Mouse (Mus musculus) Patski (cell line): ENCODE results near the gene Skp1a. TPM values are rescaled to one million over a fixed set of nuclear protein-coding genes. Genes with fewer than 3 reads are reported as not detected.
A peak's percentile ranks its signal among the peaks of the same experiment; 100 is the strongest.

Source experiments
- ATAC-seq: fragments of 100-300 bp; one replicate; pipeline ENCODE4 v1.8.0; 2021
- CTCF ChIA-PET: fragments of 350-600 bp; sonication (Branson Sonifier 250); formaldehyde crosslinking; loops from one replicate; lab custom pipeline; 2022; ENCODE audit warnings: inconsistent platforms; lab: Charles Lee
- POLR2A ChIA-PET: fragments of 350-600 bp; sonication (Branson Sonifier 250); formaldehyde crosslinking; loops from one replicate; lab custom pipeline; 2022; ENCODE audit warnings: antibody characterized with exemption, inconsistent platforms; lab: Charles Lee
- DNase-seq: peaks from one replicate; pipeline ENCODE4 v3.0.0-alpha.2; 2011; ENCODE audit warnings: low read depth, low spot score
- H3K27me3 ChIP-seq: fragments of 371-371 bp; one replicate; pipeline ENCODE4 v1.5.1; 2021
- CTCF ChIP-seq: fragments of 100-300 bp; IDR thresholded peaks from one replicate; pipeline ENCODE4 v1.5.1; 2021
- in situ Hi-C: fragments of 300-500 bp; cut with MboI; formaldehyde crosslinking; loops from 3 replicates; pipeline ENCODE4 v1.11.1; 2018; ENCODE audit warnings: low pct_unique_long_range_greater_than_20kb, mixed read lengths
- polyA plus RNA-seq: library from polyadenylated mRNA; unstranded; gene quantifications from one replicate; pipeline ENCODE4 v1.2.3, GENCODE M21; 2021

The Skp1a gene
- polyA plus RNA-seq, 1 experiment from 2014 or later: 485 TPM

DNA sequence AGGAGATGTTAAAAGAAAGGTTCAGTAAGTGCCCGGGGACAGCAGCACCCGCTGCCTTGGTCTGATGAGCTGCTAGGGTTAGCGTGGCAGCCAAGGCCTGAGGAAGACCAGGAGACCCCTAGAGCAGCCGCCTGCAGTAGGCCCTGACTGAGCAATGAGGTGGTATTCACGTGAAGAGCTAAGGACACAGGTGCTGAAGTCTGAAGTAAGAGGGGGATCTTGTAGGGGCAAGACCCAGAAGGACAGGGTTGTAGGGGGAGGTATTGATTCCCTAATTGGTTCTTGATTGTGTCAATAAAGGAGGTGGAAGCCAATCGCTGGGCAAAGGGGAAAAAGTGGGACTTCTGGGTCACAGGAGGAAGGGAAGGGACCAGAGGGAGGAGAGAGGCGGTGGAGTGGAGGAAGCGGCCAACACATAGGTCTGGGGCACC, 45.2 kb downstream of the Skp1a start:
- ATAC-seq (no peak), DNase-seq (no peak)
- in situ Hi-C loops: no loop called here
- POLR2A ChIA-PET: no interaction called here
- peaks cover 2% of the 10 kb centered on the region for H3K27me3 ChIP-seq
- CTCF ChIA-PET: no interaction called here
- TF ChIP-seq CTCF: no peak

DNA sequence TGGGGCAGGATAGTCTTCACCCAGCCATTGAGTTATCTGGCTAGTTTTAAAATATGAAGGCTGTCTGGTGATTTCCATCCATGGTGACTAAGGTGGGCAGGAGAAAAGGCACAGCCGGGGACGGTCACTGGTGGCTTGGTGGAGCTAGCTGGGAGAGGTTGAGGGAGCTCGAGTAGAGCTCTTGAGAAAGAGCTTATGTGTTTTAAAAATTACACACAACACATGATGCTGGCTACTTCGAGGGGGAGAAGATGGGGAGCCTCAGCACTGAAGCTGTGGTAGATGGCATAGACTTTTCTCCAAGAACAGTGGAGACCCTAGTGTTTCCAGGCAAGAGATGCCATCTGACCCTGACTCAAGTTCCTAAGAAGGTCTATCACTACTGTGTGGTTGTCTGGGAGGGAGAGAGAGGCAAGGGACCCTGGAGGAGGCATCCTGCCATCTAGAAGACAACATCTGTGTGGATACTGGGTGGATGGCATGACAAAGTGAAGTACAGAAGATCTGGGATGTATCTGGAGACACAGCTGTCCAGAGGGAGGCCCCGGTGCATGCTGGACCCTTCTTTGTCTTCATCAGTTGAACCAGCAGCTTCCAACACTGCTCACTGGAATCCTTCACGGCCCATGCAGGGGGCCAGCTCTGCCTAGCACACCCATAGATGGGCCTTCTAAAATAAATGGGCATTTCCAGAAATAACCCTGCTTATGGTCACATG, 45.8 kb downstream of the Skp1a start:
- DNase-seq: no peak
- POLR2A ChIA-PET: interaction anchor here (0.6 kb wide), 1 partner anchor 55 kb away, joined by 3 read pairs; no protein-coding TSS in a partner anchor
- in situ Hi-C loops: no loop called here
- CTCF ChIA-PET: interaction anchor here (1.2 kb wide), 1 partner anchor 15 kb away, joined by 3 read pairs; no protein-coding TSS in a partner anchor
- TF ChIP-seq CTCF: no peak
- H3K27me3 ChIP-seq: peaks cover 3% of the 10 kb centered on the region
- no peak for ATAC-seq

DNA sequence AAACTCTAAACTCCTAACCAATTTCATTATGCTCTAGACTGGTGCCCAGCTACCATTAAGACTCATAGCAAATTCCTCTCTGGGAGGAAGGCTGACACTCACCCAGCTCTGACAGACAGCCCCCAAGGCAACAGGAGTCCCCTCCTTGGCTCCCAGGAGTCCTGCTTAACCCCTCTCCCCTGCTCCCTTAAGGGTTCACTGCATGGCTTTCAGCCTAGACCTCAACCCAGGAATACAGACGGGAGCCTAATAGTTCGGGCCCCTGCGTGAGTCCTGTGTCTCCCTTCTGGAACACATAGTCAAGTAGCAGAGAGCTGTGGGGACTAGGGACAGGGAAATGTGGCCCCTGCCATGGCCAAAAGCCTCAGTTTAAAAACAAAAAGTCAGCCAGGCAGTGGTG, 46.4 kb downstream of the Skp1a start:
- CTCF ChIA-PET: interaction anchor here (1.2 kb wide), 1 partner anchor 16 kb away, joined by 3 read pairs; no protein-coding TSS in a partner anchor
- in situ Hi-C loops: no loop called here
- POLR2A ChIA-PET: interaction anchor here (0.6 kb wide), 1 partner anchor 54 kb away, joined by 3 read pairs; no protein-coding TSS in a partner anchor
- peaks cover 3% of the 10 kb centered on the region for H3K27me3 ChIP-seq
- ATAC-seq (no peak), DNase-seq (no peak)
- no peak for TF ChIP-seq CTCF

DNA sequence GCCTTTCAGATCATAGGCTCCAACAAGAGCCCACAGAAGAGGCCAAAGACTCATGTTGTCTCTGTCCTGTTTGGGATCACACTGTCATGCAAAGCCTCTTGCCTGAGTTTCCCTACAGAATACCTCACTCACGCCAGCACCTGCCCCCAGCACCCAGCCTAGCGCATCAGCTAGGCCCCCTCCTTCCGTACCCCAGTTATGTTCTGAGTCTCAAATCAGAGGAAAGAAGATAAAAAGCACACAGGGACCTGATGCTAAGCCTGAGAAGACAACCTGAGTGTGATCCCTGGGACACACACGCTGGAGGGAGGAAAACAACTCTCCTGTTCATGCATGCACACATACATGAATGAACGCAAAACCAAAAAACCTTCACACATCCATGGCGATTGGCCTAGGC, 47.2 kb downstream of the Skp1a start:
- TF ChIP-seq CTCF: no peak
- ChIA-PET POLR2A (no interaction called here), CTCF (no interaction called here)
- no peak for DNase-seq
- in situ Hi-C loops: no loop called here
- ATAC-seq: no peak
- peaks cover 3% of the 10 kb centered on the region for H3K27me3 ChIP-seq

DNA sequence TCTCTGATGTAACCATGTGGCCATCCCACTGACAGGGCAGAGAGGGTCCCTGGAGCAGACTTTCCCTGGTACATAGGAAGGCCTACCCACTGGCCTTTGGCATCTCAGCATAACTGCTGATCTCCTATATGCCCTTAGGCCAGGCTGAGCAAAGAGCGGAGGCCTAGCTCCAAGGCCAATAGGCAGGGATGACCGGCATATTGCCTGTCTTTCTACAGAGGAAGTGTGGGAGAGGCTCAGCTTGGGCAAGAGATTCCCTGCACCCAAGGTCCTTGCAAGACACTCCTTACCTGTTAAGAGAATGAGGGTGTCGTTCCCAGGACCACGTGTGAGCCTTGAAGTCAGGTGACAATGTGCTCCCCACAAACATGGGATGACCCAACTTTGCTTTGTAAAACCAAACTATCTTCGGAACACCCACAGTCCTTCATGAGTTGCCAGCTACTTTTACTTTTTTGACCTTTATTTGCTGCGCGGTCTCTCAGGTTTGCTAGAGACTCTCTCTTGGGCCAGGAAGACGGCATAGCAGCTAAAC, 47.9 kb downstream of the Skp1a start:
- ATAC-seq (no peak), DNase-seq (no peak)
- ChIA-PET POLR2A (no interaction called here), CTCF (no interaction called here)
- in situ Hi-C loops: no loop called here
- H3K27me3 ChIP-seq: peaks cover 3% of the 10 kb centered on the region
- no peak for TF ChIP-seq CTCF

DNA sequence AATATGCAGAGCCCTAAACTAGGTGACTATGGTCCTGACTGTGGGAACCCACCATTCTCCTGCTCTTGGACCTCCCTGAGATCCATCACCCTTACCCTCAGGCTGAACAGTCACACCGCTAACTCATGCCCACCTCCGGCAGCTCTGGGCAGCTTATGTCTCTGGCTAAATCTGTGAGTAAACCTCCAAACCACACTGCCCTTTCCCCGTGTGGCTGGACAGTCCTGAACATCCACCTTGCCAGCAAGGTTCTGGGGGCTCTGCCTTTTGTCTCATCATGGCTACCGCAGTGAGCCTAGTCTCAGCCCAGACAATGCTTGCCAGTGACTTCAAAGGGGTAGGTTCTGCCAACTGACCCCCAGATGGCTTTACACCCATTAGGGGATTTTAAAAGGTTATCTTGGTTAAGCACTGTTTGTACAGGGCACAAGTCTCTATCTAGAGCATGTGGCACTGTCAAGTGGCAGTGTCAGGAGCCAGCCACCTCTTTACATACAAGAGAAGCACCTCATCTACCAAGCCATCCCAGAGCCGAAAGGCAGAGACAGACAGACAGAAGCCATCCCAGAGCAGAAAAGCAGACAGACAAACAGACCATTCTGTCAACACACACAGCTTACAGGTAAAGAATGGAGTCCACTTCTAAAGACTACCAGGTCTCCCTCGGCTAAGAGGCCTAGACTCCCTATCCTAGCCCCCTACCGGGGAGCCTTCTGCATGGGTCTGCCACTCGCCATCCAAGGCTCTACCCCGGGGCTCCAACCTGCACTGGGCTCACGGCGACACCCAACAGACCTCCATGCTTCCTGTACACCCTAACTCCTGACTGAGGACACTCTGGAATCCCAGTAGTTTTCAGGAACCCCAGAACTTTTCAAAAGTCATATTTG, 49.0 kb downstream of the Skp1a start:
- in situ Hi-C loops: no loop called here
- ATAC-seq (no peak), DNase-seq (no peak)
- ChIA-PET POLR2A (no interaction called here), CTCF (no interaction called here)
- TF ChIP-seq CTCF: no peak
- H3K27me3 ChIP-seq: peaks cover 3% of the 10 kb centered on the region

DNA sequence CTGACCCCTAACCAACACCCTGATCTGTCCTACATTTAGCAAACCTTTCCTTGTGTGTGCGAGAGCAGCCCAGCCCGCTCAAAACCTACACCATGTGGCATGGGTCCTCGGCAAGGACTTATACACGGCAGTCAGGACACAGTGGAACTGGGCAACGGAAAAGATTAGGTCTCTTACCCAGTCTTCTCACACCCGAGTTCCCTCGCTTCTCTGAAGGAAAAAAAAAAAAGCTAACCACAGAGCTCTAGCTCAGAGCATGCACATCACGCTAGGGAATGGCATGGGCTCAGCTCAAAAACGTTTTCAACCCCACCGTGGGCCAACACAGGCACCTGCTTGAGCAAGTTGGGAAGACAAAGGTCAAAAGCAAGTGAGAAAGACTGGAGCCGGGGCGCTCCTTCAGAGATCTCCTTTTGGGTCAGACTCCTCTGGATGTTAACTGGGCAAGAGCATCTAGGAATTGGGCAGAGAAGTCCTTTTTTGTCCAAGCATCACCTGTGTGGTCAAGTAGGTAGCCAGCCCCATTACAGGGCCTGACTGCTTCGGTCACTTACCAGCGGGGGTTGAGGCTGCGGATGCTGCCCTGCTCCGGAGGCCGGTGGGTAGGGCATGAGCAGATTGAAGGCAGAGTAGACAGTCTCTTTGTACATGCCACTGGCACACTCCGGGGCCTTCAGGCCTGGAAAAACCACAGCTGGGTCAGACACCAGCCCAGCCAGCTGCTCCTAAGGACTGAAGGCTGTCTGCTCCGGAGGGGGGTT, 50.0 kb downstream of the Skp1a start:
- ChIA-PET CTCF (no interaction called here), POLR2A (interaction anchor here (0.6 kb wide), 1 partner anchor 55 kb away, joined by 3 read pairs; no protein-coding TSS in a partner anchor)
- in situ Hi-C loops: no loop called here
- DNase-seq (no peak), ATAC-seq (no peak)
- H3K27me3 ChIP-seq: peaks cover 3% of the 10 kb centered on the region
- no peak for TF ChIP-seq CTCF

DNA sequence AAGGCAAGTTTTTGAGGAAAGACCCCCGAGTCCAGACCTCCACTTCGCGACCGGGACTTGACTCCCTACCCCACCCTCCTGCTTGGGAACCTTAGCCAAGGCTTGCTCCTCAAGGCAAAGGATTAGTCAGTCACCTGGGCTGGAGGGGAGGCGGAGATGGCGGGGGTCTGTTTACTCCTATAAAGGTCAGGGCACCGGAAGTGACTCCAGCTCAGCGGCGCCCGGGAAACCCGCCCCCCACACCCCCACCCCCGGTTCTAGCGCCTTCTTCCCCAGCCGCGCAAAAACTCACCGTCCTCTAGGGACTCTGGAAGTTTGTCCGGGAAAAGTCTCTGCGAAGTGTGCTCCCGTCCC, 50.6 kb downstream of the Skp1a start:
- POLR2A ChIA-PET: interaction anchor here (1.0 kb wide), 1 partner anchor 38 kb away, joined by 4 read pairs; no protein-coding TSS in a partner anchor
- CTCF ChIA-PET: no interaction called here
- peaks cover 3% of the 10 kb centered on the region for H3K27me3 ChIP-seq
- no peak for ATAC-seq
- in situ Hi-C loops: no loop called here
- no peak for TF ChIP-seq CTCF
- DNase-seq: no peak

DNA sequence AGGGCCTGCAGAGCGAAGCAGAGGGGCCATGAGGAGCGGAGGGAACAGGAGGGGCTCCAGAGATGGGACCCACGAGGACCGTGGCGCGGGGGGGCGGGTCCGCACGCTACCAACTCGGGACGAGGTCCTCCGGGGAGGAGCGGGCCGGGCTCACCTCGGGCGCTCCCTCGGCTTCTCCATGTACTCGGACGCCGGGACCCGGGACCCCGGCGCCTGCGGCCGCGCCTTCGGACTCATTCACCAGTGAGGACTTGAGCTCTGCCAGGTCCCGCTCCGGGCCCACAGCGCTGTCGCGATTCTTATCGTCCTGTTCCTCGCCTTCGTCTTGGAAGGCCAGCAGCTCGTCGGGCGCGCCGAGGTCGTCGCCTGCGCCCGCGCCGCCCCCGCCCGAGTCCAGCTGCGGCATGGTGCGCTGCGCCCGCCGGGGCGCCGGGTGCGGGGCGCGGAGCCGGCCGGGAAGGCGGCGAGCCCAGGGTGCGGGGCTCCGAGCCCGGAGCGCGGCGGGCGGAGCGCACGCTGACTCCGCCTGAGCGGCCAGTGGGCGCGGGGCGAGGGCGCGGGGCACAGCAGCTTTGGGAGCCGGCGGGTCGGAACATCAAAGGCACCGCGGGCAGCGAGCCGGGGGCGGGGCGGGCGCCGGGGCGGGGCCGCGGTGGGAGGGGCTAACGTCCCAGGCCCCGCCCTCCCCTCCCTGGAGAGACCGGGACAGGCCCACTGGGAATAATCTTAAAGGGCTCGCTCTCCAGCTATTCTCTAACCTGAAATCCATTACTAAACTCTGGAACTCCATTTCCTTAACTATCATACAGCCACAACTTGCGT, 51.2 kb downstream of the Skp1a start, which contains the start of gene Tcf7:
TSS of gene Tcf7 (minus strand) at position 241 of the 822 bp plus-strand sequence.
- CTCF ChIA-PET: interaction anchor here (0.6 kb wide), 1 partner anchor 33 kb away, joined by 3 read pairs; no protein-coding TSS in a partner anchor
- ATAC-seq: peak; percentile 68
- no peak for TF ChIP-seq CTCF
- H3K27me3 ChIP-seq: peaks cover 3% of the 10 kb centered on the region
- POLR2A ChIA-PET: interaction anchor here (1.0 kb wide), 1 partner anchor 38 kb away, joined by 4 read pairs; no protein-coding TSS in a partner anchor
- in situ Hi-C loops: no loop called here
- no peak for DNase-seq
